Mouse (Mus musculus) c-Kit-negative CD71-positive TER-119-positive erythroid progenitor cells, embryonic 14.5 days (primary cell): ENCODE data around the gene Srrm3.

Experiments
- DNase-seq: peaks from one replicate; pipeline ENCODE4 v3.0.0-alpha.2; 2013; ENCODE audit warnings: low read depth, low spot score

The Srrm3 gene

DNA sequence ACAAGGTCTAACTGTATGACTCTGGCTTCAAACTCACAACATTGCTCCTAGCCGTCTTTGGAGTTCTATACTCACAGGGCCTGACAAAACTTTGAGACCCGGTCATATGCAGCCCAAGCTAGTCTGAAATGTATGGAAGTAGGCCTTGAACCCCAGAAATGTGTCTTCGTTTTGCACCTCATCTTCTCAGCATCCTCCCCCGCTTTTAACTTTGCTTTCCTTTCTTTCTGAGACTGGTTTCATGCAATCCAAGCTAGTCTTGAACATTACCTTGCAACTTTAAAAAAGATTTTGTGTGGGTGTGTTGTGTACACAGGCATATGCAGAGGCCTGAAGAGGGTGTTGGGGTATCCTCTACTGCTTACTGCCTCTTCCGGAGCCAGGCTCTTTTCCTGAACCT is 97.6 kb downstream of the Srrm3 start:
- no peak for DNase-seq

GRCm38 (mm10) chr5:135905320-135906225 is 98.9 kb downstream of the Srrm3 start:
- DNase-seq, result no peak

GRCm38 (mm10) chr5:135906846-135907245 is 100.2 kb downstream of the Srrm3 start:
- DNase-seq, result no peak

GRCm38 (mm10) chr5:135907256-135907655 is 100.6 kb downstream of the Srrm3 start:
- no peak for DNase-seq

DNA sequence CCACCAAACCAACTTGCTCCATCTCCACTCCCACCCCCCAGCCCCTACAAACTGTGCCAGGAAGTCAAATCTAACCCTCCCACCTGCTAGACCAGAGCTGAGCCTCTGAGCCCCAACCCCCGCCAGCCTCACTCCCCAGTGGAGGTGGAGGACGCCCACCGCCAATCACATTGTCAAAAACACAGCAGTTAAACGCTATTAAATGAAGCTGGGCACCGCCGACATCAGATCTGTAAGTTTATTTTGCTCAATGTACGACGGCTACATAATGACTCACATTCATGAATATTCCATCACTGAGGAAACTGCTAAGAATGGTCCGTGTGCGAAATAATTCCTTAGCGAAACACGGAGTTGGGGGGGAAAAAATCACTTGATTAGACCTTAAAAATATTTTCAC is 101.5 kb downstream of the Srrm3 start:
- no peak for DNase-seq

GRCm38 (mm10) chr5:135908989-135909388 is 102.3 kb downstream of the Srrm3 start:
- no peak for DNase-seq

- DNase-seq, result no peak
Measured at GRCm38 (mm10) chr5:135909646-135910045, 103.0 kb downstream of the Srrm3 start.

- no peak for DNase-seq
Measured at GRCm38 (mm10) chr5:135910813-135911212, 104.1 kb downstream of the Srrm3 start.

GRCm38 (mm10) chr5:135911633-135912220 is 105.0 kb downstream of the Srrm3 start:
- no peak for DNase-seq

DNA sequence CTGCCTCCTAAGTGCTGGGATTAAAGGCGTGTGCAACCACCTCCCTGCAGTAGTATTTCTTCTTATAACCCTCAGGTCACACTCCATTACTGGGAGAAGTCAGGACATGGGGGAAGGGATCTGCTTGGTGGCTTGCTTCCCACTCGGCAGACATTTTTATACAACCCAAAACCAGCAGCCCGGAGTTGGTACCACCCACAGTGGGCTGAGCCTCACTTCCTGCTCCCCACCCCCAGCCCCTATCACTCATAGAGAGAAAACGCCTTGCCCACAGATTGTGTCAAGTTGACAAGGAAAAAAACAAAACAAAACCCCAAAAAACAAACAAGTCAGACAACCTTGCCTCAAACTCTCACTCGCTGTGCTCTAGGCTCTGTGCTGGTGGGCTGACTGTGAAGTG is 106.5 kb downstream of the Srrm3 start:
- no peak for DNase-seq

- no peak for DNase-seq
Measured at GRCm38 (mm10) chr5:135914156-135914555, 107.5 kb downstream of the Srrm3 start.

DNA sequence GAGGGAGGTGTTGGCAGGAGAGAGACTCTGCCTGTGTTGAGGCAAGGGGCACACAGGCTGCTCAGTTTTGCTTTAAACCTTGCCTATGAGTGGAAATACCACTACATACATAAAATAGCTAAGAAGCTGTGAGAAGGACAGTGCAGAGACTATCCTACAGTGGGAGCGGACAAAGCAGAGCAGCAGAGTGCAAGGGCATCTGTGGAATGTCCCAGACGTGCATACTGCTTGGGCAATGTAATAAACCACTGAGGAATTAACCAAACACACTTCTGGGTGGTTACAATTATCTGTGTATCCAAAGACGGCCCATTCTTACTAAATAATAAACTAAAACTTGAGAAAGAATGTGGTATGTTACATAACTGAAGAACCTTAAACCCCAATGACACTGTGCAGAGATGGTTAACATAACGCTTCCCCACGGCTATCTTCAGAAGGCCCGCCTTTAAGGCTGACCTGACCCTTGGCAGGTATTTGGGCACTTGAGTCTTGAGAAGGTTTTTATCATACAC is 109.4 kb downstream of the Srrm3 start:
- DNase-seq, result no peak

GRCm38 (mm10) chr5:135916601-135917000 is 109.9 kb downstream of the Srrm3 start:
- DNase-seq, result no peak

- DNase-seq, result no peak
Measured at GRCm38 (mm10) chr5:135917327-135918058, 110.8 kb downstream of the Srrm3 start.

DNA sequence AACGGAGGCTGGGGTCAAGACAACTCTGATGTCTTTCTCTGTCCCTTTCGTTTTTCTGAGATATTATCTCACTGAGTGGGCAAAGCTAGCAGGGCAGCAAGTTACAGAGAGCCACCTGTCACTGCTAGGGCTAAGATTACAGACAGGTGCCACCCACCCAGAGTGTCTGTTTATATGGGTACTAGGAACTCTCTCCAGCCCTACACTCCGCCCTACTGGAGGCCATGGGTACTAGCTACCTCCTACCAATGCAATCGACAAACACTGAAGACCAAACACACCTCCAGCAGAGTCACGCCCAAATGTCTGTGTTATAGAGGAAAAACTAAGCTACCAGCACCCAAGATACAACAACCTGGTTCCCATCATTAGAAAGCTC is 111.4 kb downstream of the Srrm3 start:
- DNase-seq, result no peak

DNA sequence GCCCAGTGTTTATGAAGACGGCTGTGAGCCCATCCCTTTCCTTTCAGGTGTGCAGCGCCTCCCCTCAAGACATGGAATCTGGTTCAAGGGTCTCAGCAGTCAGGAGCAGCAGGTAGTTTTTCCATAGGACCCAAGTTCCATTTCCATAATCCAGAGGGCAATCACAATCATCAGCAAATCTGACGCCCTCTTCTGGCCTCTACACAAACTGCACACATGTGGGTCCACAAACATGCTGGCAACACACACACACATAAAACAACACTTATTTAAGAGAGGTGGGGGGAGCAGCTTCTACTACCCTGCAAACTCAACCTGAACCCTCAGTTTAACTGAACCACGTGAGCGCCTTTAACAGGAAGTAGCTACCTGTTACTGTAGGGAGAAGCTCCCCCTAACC is 111.9 kb downstream of the Srrm3 start:
- DNase-seq, result no peak

- no peak for DNase-seq
Measured at GRCm38 (mm10) chr5:135919902-135920301, 113.2 kb downstream of the Srrm3 start.

DNA sequence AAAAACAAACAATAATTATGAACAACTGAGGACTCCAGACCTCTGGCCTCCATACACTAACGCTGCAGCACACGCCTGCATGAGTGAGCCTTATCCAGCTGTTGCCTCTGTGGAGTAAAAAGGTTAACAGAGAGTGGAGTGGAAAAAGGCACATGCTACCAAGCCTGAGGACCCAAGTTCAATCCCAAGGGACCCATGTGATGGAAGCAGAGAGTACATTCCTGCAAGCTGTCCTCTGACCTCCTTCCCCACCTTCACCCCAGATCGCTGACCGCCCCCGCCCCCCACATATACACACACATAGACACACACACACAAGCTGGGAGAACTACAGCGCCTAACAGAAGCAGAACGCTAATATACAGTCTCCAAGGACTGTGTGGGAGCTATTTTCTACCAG is 117.2 kb downstream of the Srrm3 start:
- no peak for DNase-seq
